Mouse (Mus musculus) adrenal gland, postnatal 10 days (tissue): ENCODE results near the gene Zfp36l1. TPM values are rescaled to one million over a fixed set of nuclear protein-coding genes. Genes with fewer than 3 reads are reported as not detected.

Experiments used
- DNase-seq: peaks from one replicate; pipeline ENCODE4 v3.0.0; 2021; ENCODE audit warnings: mixed read lengths
- long read RNA-seq, 2 experiments: library from polyadenylated mRNA; stranded (forward); transcript quantifications; one replicate each; pipeline ENCODE4 v2.0.0; 2021
- total RNA-seq, 2 experiments: library from RNA; stranded (reverse); gene quantifications; 2 replicates each; pipeline ENCODE4 v1.2.3; 2021

The Zfp36l1 gene
- total RNA-seq, result 100 to 1,000 TPM; 190 to 228 TPM
- long read RNA-seq, experiment 1, partial matches to known transcripts, result 0 of 43 reads
- long read RNA-seq, experiment 1, other reads (novel, unspliced or antisense), result 41 of 43 reads
- long read RNA-seq, experiment 2, transcript Zfp36l1-201 (2 exons, 2,990 nt), result major isoform, 6 of 22 reads
- long read RNA-seq, experiment 2, partial matches to known transcripts, result 0 of 22 reads
- long read RNA-seq, experiment 2, other reads (novel, unspliced or antisense), result 16 of 22 reads

DNA sequence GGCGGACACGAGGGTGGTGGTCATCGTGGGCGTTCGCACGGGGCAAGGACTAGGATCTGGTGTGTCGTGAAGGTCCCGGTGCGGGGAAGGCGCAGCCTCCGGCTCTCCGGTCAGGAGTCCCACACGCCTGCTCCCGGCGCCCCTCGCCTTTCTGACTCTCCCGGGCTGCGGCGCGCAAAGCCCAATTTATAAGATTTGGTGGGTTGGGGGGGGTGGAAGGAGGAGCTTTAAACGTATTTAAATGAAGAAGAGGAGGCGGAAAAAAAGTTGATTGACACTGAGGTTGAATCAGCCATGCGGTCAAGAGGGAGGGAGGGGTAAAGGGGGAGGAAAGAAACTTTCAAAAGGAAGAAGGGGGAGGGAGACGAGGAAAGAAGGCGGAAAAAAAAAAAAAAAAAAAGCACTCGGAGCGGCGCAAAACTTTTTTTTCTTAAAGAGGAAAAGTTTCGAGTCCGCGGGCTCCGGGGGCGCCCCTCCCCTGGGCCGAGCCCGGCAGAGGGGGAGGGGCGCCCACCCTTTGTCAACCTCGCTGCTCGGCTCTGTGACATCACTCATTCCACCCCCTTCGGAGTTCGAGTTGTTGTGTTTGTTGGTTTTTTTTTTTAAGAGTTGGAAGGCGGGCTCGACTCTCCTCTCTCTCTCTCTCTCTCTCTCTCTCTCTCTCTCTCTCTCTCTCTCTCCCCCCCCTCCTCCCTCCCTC is at the start of gene Zfp36l1:
Gene Zfp36l1 (minus strand): TSS at position 162 of the 700 bp plus-strand sequence.
- peak; percentile 97 for DNase-seq

DNA sequence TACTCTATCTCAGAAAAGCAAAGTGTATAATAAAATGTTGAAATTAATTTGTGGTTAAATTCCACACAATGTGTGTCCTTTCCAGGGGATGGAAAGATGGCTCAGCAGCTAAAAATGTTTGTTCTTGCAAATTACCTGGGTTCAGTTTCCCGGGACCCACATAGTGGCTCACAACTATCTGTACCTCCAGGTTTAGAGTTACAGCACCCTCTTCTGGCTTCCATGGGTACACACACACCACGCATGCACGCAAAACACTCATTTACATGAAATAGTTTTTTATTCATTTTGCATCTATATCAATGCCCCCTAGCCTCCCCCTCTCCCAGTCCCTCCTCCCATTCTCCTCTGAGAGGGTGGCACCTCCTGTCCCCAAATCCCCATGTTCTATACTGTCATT is 49.6 kb upstream of the Zfp36l1 start:
- no peak for DNase-seq

DNA sequence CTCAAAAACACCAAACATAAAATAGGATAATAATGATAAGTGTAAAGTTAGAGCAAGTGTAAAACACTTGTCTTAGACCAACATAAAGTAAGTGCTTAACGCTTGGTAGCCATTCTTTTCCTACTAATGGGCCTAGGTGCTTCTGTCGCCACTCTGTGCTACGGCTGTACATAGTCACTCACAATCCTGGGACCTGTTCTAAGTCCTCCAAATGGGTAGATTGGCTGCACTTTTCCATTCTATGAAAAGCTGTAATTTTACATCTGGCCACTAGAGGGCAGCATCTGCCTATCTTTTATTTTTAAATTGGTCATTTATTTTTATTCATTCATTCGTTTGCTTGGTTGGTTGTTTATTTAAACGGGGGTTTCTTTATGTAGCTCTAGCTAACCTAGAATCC is 44.9 kb upstream of the Zfp36l1 start:
- no peak for DNase-seq

DNA sequence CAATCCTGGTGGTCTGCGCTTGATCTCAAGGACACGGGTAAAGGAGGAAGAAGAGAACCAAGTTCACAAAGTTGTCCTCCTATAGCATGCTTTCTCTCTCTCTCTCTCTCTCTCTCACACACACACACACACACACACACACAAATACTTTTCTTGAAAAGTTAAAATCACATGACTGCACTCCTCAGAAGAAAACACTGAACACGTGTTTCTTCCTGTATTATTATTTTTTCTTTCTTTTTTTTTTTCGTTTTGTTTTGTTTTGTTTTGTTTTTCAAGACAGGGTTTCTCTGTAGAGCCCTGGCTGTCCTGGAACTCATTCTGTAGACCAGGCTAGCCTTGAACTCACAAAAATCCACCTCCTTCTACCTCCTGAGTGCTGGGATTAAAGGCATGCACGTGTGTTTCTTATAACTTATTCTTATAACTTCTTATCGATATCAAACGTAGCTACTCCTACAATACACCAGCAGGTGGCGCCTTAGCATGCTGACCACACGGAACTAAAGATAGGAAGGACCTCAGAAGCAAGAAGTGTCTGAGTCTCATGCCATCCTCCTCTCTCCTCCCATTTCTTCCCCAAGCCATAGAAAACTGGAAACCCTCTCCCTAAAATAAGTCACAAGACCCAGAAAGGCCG is 41.0 kb upstream of the Zfp36l1 start:
- DNase-seq, result peak; percentile 70

DNA sequence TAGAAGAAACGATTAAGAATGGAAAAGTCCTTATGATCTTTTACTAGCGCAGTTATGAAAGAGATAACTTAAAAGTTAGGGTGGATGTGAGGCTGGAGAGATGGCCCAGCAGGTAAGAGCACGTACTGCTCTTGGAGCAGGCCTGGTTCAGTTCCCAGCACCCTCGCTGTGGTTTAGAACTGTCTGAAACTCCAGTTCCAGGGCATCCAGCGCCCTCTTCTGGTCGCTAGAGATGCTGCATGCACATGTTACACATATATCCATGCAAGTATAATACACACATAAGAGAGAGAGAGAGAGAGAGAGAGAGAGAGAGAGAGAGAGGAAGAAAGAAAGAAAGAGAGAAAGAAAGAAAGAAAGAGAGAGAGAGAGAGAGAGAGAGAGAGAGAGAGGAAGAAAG is 40.3 kb upstream of the Zfp36l1 start:
- no peak for DNase-seq

DNA sequence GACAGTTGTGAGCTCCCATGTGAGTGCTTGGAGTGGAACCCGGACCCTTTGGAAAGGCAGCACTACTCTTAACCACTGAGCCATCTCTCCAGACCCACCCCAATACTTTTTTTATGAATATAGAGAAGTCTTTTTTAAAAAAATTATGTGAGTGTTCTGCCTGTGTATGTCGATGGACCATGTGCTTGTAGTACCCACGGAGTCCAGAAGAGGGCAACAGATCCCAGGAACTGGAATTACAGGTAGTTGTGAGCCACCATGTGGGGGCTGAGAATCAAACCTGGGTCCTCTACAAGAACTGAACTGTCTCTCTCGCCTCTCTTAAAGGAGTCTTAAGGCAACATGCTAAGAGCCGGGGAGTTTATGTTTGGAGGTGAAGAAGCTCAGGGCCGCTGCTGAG is 39.0 kb upstream of the Zfp36l1 start:
- no peak for DNase-seq

DNA sequence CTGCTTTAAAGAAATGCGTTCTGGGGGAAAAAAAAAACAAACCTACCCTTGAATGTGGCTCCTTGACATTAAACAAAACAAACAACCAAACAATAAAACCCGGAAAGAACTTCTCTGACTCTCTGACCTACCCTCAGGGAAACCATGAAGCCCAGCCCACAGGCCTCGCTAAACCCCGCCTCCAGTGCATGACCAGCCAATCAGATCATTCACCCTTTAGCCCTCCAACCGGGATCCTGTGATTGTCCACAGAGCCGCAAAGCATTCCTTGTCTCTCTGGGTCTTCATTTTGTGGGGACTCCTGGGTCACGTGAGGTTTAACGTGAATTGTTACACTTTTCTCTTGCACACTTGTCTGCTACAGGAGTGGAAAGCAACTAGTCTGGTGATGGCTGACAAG is 37.8 kb upstream of the Zfp36l1 start:
- DNase-seq, result peak; percentile 68

DNA sequence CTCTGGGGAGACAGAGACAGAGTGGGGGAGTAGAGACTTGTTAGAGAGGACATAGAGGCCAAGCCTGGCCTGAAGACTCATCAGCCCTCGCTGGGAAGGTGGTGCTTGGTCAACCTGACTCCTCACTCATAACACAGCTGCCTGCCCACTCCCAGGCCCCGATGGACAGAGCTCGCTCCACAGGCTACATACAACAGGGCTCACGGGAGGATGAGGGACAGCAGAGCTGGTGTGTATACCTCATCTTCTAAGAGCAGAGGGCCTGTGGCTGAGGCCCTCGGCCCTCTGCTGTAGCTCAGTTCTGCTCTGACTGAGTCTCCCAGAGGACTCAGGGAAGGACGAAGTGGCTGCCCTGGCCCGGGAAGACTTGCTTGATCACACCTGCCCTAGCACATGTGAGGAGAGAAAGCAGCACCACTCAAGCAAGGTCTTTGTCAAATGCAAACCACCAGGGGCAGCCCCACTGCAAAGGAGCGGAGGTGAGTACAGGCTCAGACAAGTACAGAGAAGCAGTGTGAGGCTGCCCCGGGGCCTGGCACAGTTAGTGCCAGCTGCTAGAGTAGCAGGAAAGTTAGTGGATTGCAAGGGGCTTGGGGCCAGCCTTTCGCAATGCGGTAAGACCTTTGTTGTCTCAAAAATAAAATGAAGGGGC is 34.9 kb upstream of the Zfp36l1 start:
- no peak for DNase-seq

DNA sequence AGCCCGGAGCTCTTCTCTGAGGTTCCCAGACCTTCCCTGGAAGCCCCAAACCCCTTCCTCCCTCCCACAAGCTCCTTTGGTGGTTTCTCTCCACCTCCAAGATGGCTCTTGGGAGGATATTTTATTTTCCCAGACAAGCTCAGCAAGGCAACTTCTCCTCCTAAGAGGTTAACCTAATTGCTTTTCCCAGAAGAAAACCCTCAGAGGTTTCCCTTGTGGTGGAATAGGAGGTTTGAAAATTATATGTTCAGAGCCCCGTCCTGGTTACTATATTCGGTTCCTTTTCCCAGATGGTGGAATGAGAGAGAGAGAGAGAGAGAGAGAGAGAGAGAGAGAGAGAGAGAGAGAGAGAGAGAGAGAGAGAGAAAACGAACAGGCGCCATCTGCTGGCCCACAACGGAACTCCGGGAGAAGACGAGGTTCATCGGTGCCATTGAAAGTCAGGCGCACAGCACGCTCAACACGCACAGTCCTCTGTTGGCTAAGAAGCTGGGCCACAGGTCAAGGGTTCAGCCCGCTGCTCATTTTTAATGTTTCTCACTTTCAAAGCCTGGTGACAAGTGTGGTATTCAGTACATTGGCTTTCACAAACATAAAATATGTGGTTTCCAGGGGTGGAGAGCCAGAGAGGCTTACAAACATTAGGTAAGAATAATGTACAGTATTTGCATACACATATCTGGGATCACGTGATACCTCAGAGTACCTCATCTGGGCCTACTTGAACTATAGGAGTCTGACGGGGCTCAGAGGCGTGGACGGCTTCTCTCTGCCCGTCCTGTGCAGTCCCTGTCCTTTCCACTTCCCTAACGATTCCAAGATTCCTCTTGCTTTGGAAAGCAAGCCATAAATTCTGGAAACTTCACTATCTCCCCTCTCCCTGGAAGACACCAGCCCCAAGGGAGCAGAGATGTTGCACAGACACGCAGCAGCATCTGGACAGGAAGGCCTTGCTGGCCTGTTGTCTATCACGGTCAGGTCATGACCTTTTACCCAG is 33.7 kb upstream of the Zfp36l1 start:
- peak; percentile 83 for DNase-seq

DNA sequence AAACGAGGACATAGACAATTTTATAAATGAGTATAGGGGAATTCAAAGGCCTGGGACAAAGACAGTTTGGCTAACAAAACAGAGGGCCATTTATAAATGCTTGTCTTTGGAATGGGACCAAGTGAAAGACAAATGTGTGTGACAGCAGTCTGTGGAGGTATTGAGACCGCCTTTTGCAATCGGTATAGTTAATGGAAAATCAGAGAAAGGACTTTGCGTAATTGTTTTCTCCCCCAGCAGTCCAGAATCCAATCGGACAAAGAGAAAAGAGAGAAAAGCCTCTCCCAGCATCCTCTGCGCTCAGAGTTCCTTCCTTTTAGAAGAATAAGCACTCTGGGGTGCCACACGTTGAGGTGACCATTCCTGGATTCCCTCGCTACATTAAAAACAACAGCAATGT is 32.6 kb upstream of the Zfp36l1 start:
- DNase-seq, result no peak

DNA sequence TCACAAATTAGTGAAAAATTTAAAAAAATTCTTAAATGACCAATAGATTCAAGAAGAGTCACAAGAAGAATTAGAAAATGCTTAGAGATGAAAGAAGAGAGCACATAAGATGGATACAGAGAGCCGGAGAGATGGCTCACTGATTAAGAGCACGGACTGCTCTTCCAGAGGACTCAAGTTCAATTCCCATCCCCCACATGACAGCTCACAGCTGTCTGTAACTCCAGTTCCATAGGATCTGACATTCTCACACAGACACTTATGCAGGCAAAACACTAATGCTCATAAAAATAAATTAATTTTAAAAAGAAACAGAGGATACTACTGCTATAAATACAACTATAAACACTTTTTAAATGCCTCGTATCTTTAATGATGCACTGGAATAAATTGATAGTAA is 32.0 kb upstream of the Zfp36l1 start:
- DNase-seq, result no peak

DNA sequence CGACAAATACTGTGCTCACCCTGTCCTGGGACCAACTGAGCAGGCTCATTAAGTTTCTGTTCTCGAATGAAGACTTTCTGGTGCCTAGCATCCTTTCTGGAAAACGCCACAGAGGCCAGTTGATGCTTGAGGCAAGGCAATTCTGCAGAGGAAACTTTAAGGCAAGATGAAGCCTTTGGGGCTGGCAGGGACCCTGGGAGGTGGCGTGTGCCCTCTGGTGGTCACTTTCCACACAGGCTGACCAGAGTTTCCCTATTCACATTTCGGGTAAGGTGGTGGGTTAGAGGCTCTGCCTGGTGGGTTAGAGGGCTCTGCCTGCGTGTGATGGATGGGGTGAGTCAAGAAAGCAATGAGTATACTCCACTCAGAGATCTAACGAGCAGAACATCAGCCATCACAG is 28.7 kb upstream of the Zfp36l1 start:
- DNase-seq, result peak; percentile 77

DNA sequence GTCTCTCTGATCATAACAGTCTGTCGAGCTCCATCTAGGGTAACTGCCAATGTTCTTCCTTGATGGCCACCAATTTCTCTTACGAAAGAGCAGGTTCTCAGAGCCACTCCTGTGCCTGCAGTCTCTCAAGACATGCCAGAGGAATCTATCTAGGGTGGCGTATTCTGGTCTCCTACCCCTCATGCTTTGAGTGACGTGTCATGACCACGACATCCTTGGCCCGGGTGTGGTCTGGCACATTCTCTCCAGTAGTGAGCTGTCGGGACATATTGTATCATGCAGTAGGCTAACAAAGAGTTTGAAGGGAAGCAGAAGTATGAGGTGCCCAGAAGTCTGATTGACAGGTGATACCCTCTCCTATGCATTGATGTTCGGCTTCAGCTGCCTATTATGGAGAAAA is 28.2 kb upstream of the Zfp36l1 start:
- DNase-seq, result no peak

DNA sequence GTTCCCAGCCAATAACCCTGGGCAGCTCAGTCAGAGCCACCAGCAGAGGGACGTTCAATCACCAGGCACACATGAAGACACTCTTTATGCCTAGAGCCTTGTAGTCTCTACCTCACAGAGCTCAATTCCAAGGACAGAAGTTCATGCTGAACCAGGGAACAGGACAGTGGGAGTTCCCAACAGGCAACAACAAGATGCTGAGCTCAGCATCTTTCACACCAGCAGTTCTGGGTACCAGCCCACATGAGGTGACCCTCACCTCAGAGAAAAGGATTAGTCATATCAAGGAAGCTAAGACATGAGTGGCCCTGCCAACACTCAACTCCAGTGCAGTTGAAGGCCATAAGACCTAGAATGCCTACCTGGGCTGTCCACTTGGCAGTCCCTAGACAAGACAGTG is 24.9 kb upstream of the Zfp36l1 start:
- no peak for DNase-seq

DNA sequence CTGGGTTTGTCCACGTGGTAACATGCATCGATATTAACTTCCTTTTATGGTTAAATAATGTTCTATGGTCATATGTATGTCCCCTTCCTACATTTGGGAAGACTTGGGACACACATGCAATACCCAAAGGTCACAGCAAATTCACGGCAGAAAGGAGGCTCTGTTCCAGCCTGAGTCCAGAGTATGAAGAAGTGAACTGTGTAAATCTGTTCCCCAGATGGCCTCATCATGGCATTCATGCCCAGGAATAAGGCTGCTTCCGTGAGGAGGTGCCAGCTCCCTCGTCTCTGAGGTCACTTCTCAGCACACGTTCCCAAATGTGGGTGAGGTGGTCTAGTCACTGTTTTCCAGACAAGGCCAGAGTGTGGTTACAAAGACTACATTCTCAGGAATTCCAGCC is 24.4 kb upstream of the Zfp36l1 start:
- DNase-seq, result no peak

DNA sequence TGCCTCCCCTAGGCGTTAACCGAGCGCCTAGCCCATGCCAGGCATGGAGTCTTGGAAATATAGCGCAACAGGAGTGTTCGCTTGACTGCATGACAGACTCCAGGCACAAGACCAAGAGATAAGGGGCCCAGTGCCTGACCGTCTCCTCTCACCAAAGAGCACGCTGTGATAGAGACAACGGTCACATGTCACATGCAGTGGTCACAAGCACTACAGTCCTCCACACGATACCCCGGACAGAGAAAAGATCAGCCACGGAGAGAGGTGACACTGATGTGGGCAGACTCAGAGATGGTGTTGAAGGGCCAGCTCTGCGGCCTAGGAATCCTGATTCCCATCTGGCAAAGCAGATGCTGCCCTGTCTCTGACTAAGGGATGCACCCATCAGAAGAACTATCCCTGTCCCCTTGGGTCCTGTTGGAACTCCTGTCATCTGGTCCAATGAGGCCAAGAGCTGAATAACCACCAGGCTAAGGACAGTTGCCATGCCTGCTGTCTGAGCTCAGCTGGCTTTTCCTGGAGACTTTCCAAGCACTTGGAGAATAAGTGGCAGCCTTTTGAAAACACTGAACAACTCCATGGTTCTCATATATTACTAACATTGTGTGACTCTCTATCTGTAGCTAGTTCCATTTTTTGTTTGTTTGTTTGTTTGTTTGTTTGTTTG is 23.6 kb upstream of the Zfp36l1 start:
- no peak for DNase-seq

DNA sequence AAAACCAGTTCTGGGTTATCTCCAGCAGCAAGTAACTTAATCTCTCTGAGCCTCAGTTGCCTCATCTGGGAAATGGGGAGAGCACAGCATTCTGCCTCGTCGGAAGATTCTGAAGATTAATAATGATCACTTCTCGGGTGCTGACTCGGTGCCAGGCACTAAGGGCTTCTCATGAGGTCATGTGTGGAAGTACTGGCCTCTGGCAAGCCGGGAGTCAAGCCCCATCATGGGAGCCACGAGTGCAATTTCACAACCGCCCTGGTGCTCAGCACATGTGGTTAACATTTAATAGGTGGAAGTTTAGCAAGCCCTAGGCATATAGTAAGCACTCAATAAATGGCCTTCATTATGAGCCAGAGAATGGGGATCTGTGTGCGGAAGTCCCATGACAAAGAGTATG is 22.4 kb upstream of the Zfp36l1 start:
- DNase-seq, result no peak

DNA sequence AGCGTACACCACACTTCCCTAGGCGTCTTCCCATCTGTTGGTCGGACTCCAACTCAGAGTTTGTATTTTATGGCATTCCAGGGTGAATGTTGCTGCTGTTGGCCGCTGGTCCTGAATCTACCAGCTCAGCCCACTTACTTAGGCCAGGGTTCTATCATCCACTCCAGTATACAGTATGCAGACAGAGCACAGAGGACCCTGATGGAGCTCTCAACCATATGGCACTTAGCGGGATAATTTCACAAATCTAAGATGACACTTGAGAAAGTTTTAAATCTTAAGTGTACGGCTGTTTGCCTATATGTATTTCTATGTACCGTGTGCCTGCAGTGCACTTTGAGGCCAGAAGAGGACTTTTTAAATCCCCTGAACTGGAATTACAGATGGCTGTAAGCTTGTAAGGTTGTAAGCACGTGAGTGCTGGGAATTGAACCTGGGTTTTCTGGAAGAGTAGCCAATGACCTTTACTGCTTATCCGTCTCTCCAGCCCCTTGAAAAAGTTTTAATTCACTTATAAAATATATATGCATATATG is 20.3 kb upstream of the Zfp36l1 start:
- no peak for DNase-seq

DNA sequence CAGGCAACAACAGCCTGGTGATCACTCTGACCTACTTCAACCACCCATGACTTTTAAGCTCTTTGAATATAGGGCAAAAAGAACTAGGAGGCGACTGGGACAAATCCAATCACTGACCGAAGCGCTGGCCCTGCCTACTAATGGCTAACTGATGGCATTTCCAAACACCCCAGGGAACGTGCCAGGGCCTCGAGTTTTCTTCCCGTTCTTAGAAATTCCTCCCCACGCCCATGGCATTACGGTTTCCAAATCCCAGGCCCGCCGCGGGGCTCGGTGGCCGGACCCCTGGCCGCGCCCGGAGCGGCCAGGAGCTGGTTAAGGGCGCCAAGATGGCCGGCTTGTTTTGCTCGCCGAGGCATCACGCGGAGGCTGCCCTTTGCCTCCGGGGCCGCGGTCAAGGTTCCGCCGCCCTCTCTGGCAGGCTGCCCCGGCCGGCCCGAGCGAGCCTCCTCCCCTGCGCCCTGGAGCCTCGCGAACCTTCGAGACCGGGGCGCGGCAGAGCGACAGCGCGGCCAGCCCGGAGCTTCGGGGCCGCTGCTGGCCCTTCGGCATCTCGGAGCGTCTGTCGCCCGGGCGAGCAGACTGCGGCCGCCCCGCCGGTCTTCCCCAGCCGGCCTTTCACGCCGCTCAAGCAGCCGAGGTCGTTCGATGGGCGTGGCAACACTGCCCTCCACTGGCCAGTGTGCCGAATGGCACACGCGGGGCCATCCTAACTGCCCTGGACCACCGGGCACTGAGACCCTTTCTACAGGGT is 19.6 kb upstream of the Zfp36l1 start:
- peak; percentile 94 for DNase-seq
